Mouse (Mus musculus): ENCODE results near the gene B230217C12Rik. TPM values are rescaled to one million over a fixed set of nuclear protein-coding genes. Genes with fewer than 3 reads are reported as not detected.

The B230217C12Rik gene
- polyA plus RNA-seq, 1 experiment from 2014 or later = 8.3 TPM

DNA sequence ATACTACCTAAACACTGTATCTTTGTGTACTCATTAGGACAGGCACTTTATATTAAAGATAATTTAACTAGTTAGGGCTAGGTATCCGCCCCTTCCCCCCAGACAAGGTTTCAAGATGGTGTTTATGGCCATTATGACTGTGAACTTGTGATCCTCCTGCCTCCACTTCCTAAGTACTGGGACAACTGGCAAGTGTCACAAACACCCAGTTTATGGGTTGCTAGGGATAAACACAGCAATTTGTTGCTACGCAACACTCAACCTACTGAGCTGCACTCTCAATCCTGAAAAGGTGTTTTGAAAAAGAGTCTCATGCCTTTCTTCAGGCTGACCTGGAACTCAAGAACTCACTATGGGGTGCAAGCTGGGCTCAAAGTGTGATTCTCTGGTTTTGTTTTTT is 36.8 kb downstream of the B230217C12Rik start:
- Histone ChIP-seq H3K36me3 (ENCODE audit: control insufficient read depth, insufficient read depth, low read length) (no peaks in the 10 kb centered on the region), H3K9me3 (ENCODE audit: control insufficient read depth, low read depth, low read length) (no peaks in the 10 kb centered on the region), H3K9ac (replicated peaks; ENCODE audit: low read depth, low read length) (no peak overlapping the region), H3K27me3 (ENCODE audit: control insufficient read depth, insufficient read depth, low read length) (no peaks in the 10 kb centered on the region), H3K4me1 (ENCODE audit: control insufficient read depth, insufficient read depth, low read length) (no peaks in the 10 kb centered on the region), H3K4me2 (replicated peaks; ENCODE audit: low read depth, low read length) (no peak overlapping the region), H3K4me3 (ENCODE audit: low read depth, low read length) (no peak overlapping the region), H3K27ac (ENCODE audit: low read length) (no peak overlapping the region)
- WGBS = 76% methylated on average over 2 of the region's 2 CpGs
- no peak for ATAC-seq (ENCODE audit: insufficient number of reproducible peaks, insufficient read depth, low FRiP score, low read depth)

DNA sequence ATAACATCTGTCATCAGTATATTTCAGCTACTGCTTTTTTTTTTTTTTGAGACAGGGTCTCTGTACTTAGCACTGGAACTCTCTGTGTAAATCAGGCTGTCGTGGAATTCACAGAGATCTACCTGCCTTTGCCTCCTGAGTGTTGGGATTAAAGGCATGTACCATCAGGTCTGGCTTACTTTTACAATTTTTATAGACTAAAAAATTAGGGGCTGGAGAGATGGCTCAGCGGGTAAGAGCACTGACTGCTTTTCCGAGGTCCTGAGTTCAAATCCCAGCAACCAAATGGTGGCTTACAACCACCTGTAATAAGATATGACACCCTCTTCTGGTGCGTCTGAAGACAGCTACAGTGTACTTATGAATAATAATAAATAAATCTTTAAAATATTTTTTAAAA is 39.8 kb downstream of the B230217C12Rik start:
- H3K4me2 ChIP-seq (replicated peaks; ENCODE audit: low read depth, low read length) = no peak overlapping the region
- H3K9me3 ChIP-seq (ENCODE audit: control insufficient read depth, low read depth, low read length) = no peaks in the 10 kb centered on the region
- 87% methylated on average over 4 of the region's 4 CpGs for WGBS
- no peaks in the 10 kb centered on the region for H3K27me3 ChIP-seq (ENCODE audit: control insufficient read depth, insufficient read depth, low read length)
- no peak for ATAC-seq (ENCODE audit: insufficient number of reproducible peaks, insufficient read depth, low FRiP score, low read depth)
- no peak overlapping the region for H3K9ac ChIP-seq (replicated peaks; ENCODE audit: low read depth, low read length)
- H3K4me1 ChIP-seq (ENCODE audit: control insufficient read depth, insufficient read depth, low read length) = no peaks in the 10 kb centered on the region
- no peak overlapping the region for H3K27ac ChIP-seq (ENCODE audit: low read length)
- no peak overlapping the region for H3K4me3 ChIP-seq (ENCODE audit: low read depth, low read length)
- no peaks in the 10 kb centered on the region for H3K36me3 ChIP-seq (ENCODE audit: control insufficient read depth, insufficient read depth, low read length)

DNA sequence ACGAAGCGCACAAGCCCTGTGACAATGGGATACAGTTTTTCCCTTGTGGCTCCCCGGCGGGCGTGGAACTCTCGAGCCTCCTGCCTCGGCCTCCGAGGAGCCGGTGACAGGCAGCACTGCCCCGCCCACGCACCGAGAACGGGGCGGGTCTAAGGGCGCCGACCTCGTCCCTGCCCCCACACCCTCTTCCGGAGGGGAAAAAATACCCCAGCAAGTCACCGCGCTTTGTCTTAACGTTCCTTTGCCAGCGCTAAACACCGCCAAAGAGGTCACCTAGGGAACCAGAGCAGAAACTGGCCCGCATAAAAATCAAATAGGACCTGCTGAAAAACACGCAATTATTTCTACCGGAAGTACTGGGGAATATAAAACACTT is 43.0 kb downstream of the B230217C12Rik start:
- H3K4me3 ChIP-seq (ENCODE audit: low read depth, low read length) = peak overlapping the region; percentile 34

DNA sequence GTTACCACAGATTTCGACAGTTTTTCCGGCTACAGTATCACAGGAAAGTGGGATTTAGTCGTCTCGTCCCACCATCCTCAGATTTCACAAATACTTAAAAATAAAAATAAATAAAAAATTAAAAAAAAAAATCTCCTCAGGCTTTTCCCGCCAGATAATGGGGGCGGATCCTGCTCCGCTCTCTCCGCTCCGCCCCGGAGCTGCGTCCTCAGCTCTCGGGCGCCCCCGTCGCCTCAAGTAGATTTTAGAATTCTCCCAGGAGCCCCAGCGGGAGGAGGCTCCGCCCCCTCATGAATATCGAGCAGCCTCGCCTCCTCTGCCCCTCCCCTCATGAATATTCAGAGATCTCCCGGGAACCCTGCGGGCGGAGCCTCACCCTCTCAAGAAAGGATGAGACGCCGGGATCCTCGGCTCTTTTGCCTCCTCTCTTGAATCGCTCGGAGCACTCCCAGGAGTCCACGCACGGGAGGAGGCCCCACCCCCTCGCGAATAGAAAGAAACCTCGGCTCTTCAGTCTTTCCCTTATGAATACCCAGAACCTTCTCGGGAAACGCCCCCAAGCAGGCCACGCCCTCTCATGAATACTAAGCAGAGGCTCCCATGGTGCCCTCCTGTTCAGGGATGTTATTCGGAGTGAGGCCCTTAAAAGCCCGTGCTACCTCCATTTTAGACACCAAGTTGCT is 43.5 kb downstream of the B230217C12Rik start, which contains the start of gene Fbxo47:
Gene Fbxo47 (minus strand): TSS at position 237 of the 683 bp plus-strand sequence.
- peak within 1 kb of the TSS; percentile 84 for H3K27ac ChIP-seq (ENCODE audit: low read length)
- no peaks in the 10 kb centered on the region for H3K36me3 ChIP-seq (ENCODE audit: control insufficient read depth, insufficient read depth, low read length)
- H3K4me3 ChIP-seq (ENCODE audit: low read depth, low read length) = peak within 1 kb of the TSS; percentile 34
- H3K4me1 ChIP-seq (ENCODE audit: control insufficient read depth, insufficient read depth, low read length) = no peaks in the 10 kb centered on the region
- H3K9ac ChIP-seq (replicated peaks; ENCODE audit: low read depth, low read length) = peak within 1 kb of the TSS; percentile 29; the same call in 1 of the 2 replicates
- H3K9me3 ChIP-seq (ENCODE audit: control insufficient read depth, low read depth, low read length) = no peaks in the 10 kb centered on the region
- peak; percentile 94 for ATAC-seq (ENCODE audit: insufficient number of reproducible peaks, insufficient read depth, low FRiP score, low read depth)
- H3K27me3 ChIP-seq (ENCODE audit: control insufficient read depth, insufficient read depth, low read length) = no peaks in the 10 kb centered on the region
- peak within 1 kb of the TSS; percentile 36 for H3K4me2 ChIP-seq (replicated peaks; ENCODE audit: low read depth, low read length)
- under 1% methylated on average over 37 of the region's 37 CpGs for WGBS

More for the DNA sequence above, 43.0 kb downstream of the B230217C12Rik start:
- peak overlapping the region; percentile 29; the same call in 1 of the 2 replicates for H3K9ac ChIP-seq (replicated peaks; ENCODE audit: low read depth, low read length)
- H3K4me2 ChIP-seq (replicated peaks; ENCODE audit: low read depth, low read length) = peak overlapping the region; percentile 36
- H3K27me3 ChIP-seq (ENCODE audit: control insufficient read depth, insufficient read depth, low read length) = no peaks in the 10 kb centered on the region
- H3K36me3 ChIP-seq (ENCODE audit: control insufficient read depth, insufficient read depth, low read length) = no peaks in the 10 kb centered on the region
- peak overlapping the region; percentile 84 for H3K27ac ChIP-seq (ENCODE audit: low read length)
- no peaks in the 10 kb centered on the region for H3K4me1 ChIP-seq (ENCODE audit: control insufficient read depth, insufficient read depth, low read length)
- no peaks in the 10 kb centered on the region for H3K9me3 ChIP-seq (ENCODE audit: control insufficient read depth, low read depth, low read length)
- peak; percentile 53 for ATAC-seq (ENCODE audit: insufficient number of reproducible peaks, insufficient read depth, low FRiP score, low read depth)
- 5% methylated on average over 26 of the region's 26 CpGs for WGBS

DNA sequence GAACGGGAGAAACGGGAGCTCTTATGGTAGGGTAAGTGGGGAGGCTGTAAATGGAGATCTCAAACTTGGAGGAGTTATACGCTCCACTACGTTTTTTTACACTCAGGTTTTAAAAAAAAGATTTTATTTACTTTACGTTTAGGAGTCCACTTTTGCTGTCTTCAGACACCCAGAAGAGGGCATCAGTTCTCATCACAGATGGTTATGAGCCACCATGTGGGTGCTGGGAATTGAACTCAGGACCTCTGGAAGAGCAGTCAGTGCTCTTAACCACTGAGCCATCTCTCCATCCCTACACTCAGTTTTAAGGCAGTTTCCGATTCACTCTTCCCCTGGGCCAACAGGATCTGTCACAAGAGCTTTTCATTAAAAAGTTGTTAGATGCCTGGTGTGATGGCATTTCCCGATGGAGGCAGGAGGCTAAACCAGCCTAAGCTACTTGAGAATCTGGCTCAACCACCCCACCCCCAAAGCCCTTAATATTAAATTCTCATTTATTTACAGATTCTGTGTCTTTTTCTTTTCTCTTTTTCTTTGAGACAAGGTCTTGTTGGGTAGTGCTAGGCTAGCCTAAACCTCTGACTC is 44.1 kb downstream of the B230217C12Rik start:
- H3K4me2 ChIP-seq (replicated peaks; ENCODE audit: low read depth, low read length) = peak overlapping the region; percentile 36
- H3K9me3 ChIP-seq (ENCODE audit: control insufficient read depth, low read depth, low read length) = no peaks in the 10 kb centered on the region
- no peak for ATAC-seq (ENCODE audit: insufficient number of reproducible peaks, insufficient read depth, low FRiP score, low read depth)
- H3K27ac ChIP-seq (ENCODE audit: low read length) = peak overlapping the region; percentile 81
- 23% methylated on average over 7 of the region's 7 CpGs for WGBS
- H3K4me3 ChIP-seq (ENCODE audit: low read depth, low read length) = peak overlapping the region; percentile 34
- H3K9ac ChIP-seq (replicated peaks; ENCODE audit: low read depth, low read length) = no peak overlapping the region; the same call in 1 of the 2 replicates
- H3K36me3 ChIP-seq (ENCODE audit: control insufficient read depth, insufficient read depth, low read length) = no peaks in the 10 kb centered on the region
- H3K4me1 ChIP-seq (ENCODE audit: control insufficient read depth, insufficient read depth, low read length) = no peaks in the 10 kb centered on the region
- no peaks in the 10 kb centered on the region for H3K27me3 ChIP-seq (ENCODE audit: control insufficient read depth, insufficient read depth, low read length)

DNA sequence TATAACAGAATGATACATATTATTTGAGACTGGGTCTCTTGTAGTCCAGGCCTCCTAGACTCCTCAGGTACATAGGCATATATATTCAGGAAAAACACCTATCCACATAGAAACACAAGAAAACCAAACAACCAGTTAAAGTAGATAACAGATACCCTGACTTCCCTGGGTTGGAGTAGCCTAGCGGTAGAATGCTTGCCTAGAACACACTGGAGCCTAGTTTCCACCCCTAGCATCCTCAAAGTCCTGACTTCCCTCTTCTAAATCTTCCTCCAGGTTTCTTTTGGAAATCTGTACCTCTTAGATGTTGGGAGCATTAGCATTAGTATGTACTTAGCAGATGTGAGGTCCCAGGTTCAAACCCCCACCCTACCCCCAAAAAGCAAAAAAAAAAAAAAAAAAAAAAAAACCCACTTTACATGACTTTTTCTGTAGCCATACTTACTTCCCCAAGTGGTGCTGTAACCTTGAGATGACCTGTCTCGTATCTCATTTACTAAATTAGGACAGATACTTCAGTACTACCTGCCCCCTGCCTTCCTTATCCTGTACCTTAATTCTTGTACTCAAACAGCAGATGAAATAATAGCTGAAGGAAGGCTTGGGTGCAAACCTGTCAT is 44.8 kb downstream of the B230217C12Rik start:
- no peaks in the 10 kb centered on the region for H3K36me3 ChIP-seq (ENCODE audit: control insufficient read depth, insufficient read depth, low read length)
- H3K9me3 ChIP-seq (ENCODE audit: control insufficient read depth, low read depth, low read length) = no peaks in the 10 kb centered on the region
- H3K4me1 ChIP-seq (ENCODE audit: control insufficient read depth, insufficient read depth, low read length) = no peaks in the 10 kb centered on the region
- no peak for ATAC-seq (ENCODE audit: insufficient number of reproducible peaks, insufficient read depth, low FRiP score, low read depth)
- 93% methylated on average over 2 of the region's 2 CpGs for WGBS
- H3K27me3 ChIP-seq (ENCODE audit: control insufficient read depth, insufficient read depth, low read length) = no peaks in the 10 kb centered on the region
- H3K9ac ChIP-seq (replicated peaks; ENCODE audit: low read depth, low read length) = no peak overlapping the region
- no peak overlapping the region for H3K27ac ChIP-seq (ENCODE audit: low read length)
- H3K4me3 ChIP-seq (ENCODE audit: low read depth, low read length) = no peak overlapping the region
- peak overlapping the region; percentile 36; the same call in 1 of the 2 replicates for H3K4me2 ChIP-seq (replicated peaks; ENCODE audit: low read depth, low read length)

DNA sequence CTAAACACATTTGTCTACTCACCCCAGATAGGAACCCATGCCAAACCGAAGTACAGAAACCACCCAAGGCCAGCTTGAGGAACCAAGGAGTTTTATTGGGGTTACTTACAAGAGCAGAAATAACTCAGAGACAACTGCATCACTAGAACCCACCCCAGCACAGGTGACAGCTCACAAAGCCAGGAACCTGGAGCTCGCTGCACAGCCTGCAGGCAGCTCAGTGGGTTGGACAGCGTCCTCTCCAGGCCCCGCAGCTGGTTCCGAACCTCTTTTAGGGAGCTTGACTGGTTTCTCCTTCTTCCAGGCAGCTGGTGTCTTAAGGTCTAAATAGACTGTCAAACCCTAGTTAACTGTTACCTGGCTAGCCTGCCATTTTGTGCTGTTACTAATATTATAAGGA is 51.2 kb downstream of the B230217C12Rik start:
- Histone ChIP-seq H3K4me3 (ENCODE audit: low read depth, low read length) (no peak overlapping the region), H3K27me3 (ENCODE audit: control insufficient read depth, insufficient read depth, low read length) (no peaks in the 10 kb centered on the region), H3K4me1 (ENCODE audit: control insufficient read depth, insufficient read depth, low read length) (no peaks in the 10 kb centered on the region), H3K9ac (replicated peaks; ENCODE audit: low read depth, low read length) (no peak overlapping the region), H3K27ac (ENCODE audit: low read length) (no peak overlapping the region), H3K36me3 (ENCODE audit: control insufficient read depth, insufficient read depth, low read length) (no peaks in the 10 kb centered on the region), H3K9me3 (ENCODE audit: control insufficient read depth, low read depth, low read length) (no peaks in the 10 kb centered on the region), H3K4me2 (replicated peaks; ENCODE audit: low read depth, low read length) (no peak overlapping the region)
- no peak for ATAC-seq (ENCODE audit: insufficient number of reproducible peaks, insufficient read depth, low FRiP score, low read depth)
- WGBS = 69% methylated on average over 5 of the region's 5 CpGs

Measured in stomach, embryonic 14.5 days (tissue).